Mouse (Mus musculus) left cerebral cortex, adult 9 months (tissue): Measurements from ENCODE around the gene Sbno2.
"Not testable (repeated sequence)": the region's sequence is repeated elsewhere in the genome, so short reads cannot be mapped to it uniquely, and the experiment has no call there.

Source experiments
- DNase-seq, 2 experiments: peaks; one replicate each; pipeline ENCODE4 v3.0.0; 2022; ENCODE audit warnings: low spot score in 2 of 2

Sbno2 gene

DNA sequence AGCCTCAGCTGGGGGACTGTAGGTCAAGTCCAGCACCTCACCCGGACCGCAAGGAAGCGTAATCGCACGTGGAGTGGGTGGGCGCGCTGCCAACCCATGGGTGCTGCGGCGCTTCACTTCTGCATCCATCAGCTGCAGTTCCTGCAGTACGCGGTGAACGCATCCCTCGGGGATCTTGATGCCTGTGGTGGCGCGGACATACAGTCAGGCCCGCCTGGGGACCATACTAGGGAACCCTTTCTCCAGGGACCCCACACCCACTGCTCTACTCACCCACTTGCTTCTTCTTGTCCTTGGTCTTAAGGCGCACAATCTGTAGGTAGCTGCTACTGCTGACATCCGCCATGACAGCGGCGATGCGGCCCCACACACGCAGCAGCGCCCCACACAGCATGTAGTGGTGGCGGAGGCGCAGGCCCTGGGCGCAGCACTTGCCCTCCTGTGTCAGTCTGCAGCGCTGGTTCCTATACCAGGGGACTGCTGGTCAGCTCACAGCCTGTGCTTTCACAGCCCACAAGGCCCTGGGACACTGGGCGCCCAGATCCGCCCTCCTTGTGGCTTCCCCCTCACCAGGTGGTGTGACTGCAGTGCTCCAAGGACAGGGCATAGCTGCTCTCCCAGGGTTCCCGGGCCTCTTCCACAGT, 47.6 kb downstream of the Sbno2 start:
- DNase-seq, result no peak

DNA sequence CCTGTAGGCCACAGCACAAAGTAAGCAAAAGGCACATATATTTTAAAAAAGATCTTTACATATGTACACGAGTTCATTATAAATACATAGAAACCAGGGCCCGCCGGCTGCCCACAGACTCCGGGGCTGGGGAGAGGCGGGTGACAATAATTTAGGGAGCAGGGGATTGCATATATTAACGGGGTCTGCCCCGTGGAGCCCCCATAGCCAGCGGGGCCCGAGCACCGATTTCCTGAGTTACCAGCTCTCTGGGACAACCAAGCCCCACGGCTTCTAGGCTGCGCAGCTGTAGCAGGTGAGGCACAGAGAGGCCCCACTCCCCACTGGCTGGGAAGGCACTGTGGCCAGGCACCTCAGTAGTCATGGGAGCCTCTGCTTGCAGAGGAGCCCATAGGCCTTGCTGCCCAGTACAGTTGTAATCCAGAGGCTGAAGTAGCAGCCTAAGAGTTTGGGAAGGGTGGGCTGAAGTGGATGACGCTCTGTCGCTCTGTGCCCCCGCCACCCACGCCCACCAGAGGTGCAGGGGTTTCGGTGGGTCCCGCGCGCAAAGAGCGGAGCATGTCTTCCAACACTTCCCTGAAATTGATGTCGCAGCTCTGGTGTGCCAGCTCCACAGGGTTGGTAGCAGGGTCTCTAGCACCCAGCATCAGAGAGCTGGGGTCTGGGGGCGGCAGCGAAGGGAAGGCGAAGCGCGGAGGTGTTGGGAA, 48.2 kb downstream of the Sbno2 start:
- DNase-seq, result no peak

DNA sequence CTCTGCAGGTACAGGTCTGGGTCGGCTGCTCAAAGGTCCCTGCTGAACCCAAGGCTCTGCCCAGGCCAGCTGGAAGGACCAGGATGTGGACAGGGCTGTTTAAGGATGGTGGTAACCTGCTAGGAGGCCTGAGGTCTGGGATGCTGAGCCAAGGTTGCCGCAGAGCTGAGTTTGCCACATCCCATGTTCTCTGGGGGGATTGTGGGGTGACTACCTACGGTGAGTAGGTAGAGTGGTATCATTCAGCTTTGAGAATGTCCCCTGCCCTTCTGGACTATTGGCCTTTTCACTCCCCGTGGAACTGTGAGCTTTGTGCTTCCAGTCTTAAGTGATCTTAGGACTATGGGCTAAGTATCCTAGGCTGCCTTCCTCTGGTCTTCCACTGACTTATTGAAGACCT, 48.9 kb downstream of the Sbno2 start:
- no peak for DNase-seq

DNA sequence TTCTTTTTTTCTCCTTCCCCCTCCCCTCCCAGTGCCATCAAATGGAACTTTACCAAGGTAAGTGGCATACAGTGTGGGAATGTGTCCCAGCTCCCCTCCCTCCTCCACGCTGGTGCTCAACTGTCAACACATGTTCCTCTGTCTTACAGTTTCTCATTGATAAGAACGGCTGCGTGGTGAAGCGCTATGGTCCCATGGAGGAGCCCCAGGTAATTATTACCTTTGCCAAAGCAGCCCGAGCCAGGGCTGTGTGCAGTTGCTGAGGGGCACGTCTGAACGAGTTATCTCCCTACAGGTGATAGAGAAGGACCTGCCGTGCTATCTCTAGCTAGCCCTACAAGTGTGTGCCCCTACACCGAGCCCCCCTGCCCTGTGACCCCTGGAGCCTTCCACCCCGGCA, 49.5 kb downstream of the Sbno2 start:
- no peak for DNase-seq

DNA sequence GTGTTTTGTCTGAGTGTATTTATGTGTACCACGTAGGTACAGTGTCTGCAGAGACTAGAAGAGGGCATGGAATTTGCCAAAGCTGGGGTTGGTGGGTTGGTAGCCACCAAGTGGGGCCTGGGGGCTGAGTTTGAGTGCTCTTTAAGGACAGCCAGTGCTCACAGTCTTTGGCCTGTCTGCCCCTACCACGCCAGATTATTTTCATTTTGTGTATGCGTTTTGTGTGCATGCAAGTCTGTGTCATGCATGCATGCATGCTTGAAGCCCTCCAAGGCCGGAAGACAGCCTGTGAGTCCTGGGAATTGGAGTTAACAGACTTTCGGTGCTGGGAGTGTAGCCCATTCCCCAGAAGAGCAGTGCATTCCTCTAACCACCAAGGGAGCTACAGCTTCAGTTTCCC, 50.0 kb downstream of the Sbno2 start:
- no peak for DNase-seq

DNA sequence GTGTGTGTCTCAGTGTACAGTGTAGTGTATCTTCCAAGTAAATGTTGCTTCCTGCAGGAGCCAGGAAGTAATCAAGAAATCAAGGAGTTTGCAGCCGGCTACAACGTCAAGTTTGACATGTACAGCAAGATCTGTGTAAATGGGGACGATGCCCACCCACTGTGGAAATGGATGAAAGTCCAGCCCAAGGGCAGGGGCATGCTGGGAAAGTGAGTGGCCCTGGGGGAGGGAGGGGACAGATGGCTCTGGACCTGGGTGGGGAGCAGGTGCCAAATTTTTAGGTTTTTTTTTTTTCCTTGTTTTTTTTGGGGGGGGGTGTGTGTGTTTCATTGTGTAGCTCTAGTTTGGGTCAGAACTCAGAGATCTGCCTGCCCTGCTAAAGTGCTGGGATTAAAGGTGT, 50.5 kb downstream of the Sbno2 start:
- not testable (repeated sequence) for DNase-seq

DNA sequence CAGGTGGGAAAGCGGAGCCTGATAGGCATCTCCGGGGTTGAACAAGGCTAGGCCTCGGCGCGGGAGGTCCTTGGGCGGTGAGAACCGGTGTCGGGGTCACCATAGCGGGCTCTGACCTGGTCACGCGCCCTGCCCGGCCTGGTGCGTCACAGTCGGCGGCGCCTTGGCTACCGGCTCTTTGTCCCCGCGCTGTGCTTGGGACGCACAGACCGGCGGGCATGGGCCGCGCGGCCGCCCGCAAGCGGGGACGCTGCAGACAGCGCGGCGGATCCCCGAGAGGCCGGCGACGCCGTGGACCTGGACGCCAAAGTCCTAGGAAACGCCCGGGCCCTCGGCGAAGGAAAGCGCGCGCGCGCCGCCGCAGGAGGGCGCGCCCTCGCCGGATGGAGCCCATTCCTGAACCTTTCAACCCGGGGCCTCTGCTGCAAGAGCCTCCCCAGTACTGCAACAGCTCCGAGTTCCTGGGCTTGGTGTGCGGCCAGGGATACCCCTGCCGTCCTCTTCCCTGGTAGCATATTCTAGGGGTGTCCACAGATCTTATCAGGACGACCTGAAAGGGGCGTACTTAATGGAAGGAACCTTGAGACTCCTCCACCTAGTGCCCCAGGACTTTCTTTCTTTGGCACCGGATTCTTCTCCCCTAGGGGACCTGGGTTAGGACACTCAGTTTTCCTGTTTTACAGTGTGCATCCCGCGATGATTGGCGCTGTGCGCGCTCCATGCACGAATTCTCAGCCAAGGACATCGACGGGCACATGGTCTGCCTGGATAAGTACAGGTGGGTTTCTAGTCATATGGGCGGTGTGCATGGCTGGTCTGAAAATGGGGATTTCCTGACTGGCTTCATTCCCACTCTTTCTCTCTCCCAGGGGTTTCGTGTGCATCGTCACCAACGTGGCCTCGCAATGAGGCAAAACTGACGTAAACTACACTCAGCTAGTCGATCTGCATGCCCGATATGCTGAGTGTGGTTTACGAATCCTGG, 51.2 kb downstream of the Sbno2 start:
- peak in 1 of 2 experiments; percentile 60 for DNase-seq

DNA sequence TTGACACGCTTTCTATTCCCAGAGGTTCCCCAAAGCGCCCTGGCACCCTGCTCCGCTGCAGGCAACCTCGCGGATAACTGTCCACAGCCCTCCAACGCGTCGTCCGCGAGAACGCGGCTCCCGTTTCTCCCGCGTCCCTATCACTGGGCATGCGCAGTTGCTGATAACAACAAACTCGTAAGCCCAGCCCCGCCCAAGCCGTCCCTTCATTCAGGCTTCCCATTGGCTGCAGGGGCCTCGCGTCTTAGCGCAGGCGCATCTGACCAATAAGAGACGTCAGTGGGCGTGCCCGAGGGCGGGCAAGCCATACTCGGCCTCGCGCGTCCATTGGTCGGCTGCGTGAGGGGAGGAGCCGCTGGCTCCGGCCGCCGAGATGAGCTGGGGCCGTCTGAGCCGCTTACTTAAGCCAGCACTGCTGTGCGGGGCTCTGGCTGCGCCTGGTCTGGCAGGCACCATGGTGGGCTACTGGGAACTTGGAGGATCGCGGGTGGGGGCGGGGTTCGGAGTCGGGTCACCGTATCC, 52.1 kb downstream of the Sbno2 start:
- DNase-seq, result peak; percentile 99 to 100

DNA sequence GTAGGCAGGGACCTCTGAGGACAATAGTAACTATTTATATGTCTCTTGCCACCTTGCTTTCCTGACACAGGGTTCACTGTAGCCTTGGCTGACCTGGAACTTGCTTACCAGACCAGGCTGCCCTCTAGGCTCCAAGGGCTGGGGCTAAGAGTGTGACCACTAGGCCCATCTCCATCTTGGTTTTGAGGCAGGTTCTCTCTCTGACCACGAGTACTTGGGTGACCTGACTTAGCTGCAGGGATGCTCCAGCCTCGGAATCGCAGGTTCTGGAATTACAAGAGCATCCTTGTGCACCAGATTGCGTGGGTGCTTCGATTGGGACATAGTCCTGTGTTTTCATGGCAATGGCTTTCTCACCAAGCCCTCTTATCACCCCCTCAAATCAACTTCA, 53.0 kb downstream of the Sbno2 start:
- no peak for DNase-seq

DNA sequence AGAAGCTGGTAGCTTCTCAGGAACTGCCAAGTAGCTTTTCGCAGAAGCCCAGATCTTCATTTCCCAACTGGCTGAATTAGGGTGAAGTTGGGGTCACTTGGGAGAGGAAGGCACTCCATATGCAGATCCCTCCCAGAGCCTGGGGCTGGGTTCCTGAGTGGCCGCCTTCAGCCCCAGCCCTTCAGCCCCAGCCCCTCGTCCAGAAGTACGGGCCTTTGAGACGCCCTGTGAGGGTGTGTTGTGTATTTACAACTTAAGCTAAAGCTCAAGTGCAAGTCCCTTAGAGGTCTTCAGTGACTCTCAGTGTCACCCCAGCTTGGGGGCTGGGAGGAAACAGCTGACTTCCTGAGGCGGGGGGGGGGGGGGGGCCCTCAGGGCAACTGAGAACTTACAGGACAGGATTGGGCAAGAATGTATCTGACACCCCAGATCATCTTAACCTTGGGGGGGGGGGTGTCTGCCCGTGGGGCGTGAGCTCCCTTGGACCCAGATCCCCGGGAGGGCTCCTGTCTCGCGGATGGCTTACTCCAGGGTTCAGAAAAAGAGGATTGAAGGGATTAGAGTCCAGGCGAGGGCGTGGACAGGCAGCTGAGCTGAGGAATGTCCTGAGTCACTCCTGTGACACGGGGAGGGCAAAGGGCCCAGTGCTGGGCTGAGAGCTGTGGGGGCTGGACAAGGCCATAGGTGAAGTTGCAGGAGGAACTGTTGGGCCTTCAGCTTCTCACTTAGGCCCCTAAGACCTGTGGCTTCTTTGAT, 53.6 kb downstream of the Sbno2 start:
- DNase-seq, result no peak

DNA sequence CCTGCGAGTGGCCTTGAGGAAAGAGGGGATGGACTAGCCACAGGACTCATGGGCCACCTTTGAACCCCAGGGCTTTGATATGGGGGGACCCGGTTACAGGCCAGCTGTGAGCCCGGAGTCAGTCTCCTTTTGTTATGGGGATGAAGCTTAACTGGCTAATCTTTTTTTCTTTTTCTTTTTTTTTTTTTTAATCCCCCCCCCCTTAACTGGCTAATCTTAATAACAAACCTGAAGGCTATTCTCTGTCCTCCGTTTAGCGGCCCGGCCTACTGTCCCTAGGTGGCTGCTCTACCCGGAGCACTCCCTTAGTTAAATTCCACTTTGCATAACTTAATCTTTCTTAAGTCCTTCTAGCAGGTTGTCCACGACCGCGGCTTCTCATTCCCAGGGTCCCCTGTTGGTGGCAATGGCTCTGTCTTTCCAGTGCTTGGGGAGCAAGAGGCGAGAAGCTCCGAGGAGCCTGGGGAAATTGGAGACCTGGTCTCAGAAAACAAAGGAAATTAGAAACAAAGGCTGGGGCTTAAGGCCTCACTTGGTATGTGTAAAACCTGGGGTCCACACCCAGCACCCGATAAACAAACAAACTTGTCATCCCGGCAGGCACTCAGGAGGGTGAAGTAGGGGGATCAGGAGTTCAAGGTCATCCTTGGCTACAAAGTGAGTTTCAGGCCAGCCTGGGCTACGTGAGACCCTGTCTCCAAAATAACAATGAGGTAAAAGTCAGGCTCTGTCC, 54.3 kb downstream of the Sbno2 start:
- DNase-seq, result no peak

DNA sequence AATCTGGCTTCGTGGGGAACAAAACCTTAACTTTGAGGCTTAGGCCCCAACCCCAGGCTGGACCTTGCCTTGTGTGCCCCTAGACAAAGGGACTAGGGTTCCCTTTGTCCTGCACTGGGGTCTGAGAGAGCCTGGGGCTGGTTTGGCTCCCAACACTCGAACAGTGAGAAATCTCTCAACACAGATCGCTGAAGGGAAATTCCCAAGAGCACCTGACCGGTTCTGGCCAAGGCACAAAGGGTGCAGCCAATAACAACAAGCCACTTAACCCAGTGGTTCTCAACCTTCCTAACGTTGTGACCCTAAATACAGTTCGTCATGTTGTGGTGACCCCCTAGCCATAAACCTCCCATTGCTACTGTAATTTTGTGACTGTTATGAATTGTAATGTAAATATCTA, 55.1 kb downstream of the Sbno2 start:
- DNase-seq, result no peak

DNA sequence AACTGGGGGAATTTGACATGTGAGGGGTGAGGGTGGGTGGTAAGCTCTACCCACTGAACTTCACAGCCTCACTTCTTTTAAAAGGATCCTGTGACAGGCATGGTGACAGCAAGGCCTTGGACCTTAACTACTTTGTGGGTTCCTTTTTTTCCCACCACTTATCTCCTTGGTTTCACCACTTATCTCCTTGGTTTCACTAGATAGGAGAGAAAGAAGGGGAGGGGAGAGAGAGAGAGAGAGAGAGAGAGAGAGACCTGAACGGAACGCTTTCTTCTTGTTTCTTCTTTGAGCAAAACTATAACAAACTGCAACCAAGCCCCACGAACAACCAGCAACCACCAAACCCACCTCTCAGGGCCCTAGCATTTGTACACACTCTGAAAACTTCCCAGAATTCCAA, 56.5 kb downstream of the Sbno2 start:
- no peak for DNase-seq

DNA sequence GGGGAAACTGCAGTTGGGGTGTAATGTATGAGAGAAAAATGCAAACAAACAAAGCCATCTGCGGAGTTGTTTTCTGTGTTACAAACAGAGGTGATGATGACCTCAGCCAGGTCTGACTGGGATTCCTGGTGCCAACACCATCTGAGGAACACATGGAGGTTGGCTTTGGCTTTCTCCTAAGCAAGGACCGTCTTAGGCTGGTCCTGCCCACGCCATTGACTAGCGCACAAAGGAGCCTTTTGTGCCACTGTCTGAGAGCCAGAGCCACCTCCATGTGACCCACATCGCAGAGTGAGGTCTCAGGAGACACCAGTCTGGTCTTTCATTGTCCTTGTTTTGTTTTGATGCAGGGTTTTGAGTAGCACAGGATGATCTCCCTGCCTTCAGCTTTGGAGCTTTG, 57.0 kb downstream of the Sbno2 start:
- no peak for DNase-seq

DNA sequence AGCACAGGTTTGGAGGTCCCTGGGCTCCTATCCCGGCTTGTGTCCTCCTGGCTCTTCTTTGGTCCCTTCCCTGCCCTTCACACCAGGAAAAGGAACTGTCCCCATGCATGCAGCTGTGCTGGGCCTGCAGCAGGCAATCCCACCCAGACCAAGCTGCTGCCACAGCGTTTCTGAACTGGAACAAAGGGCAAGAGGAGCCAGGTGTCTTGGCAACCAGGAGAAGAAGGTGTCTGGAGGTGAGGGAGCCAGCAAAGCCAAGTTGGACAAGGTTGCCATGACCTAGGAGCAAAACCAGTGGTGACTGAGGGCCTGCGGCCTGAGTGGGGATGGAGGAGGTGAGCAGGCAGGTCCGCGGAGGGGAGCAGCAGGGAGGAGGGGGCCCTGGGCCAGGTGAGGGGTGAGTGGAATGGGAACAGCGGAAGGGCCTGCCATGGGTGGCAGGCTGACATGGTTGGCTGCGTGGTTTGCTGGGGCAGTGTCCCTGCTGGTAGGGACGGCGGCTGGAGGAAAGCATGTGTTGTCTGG, 58.3 kb downstream of the Sbno2 start, which contains the start of gene Gpx4:
Gene Gpx4 (plus strand): TSS at position 126 of the 525 bp plus-strand sequence.
- no peak for DNase-seq

DNA sequence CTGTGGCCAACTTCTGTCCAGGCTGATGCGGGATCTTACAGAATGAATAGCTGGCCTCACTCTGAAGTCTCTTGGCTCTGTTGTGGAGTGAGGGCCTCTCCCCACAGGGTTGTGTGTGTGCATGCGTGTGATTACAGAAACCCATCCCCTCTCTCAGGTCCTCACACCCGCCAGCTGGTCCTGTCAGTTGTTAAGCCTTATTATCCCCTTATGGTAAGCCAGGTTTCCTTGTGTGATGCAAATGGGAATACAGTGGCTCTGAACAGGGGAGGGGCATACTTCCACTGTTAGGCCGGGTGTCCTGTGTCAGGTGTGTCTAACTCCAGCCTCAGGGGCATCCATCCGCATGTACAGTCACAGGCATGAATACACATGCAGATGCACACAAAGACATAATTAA, 59.6 kb downstream of the Sbno2 start:
- no peak for DNase-seq

DNA sequence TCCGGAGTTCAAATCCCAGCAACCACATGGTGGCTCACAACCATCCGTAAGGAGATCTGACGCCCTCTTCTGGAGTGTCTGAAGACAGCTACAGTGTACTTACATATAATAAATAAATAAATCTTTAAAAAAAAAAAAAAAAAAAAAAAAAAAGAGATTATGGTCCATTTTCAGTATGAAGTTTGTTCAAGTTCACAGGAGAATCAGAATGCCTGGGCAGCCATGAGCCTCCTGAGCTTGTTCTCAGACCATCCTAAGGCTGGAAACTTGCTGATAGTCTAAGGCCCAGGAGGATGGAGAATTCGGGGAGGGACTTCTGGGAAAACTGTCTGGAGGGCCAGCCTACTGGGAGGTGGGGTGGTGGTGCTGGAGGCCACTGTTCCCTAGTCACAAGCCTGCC, 60.0 kb downstream of the Sbno2 start:
- not testable (repeated sequence) for DNase-seq

DNA sequence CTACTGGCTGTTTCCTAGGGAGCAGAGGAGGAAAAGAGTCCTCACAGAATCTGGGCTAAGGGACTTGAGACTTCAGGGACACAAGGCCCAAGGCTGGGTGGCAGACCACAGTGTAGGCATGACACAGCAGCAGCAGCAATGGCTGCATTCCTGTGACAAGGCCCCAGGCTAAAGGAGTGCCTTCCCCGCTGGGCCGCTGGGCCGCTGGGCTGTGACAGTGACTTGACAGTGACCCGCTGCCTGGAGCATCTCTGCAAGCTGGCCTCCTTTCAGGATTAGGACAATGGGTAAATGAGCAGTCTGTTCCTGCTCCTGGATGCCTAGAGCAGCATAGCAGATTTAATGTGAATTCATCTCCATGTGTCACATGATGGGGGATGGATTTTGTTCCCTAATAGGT, 61.3 kb downstream of the Sbno2 start:
- no peak for DNase-seq

DNA sequence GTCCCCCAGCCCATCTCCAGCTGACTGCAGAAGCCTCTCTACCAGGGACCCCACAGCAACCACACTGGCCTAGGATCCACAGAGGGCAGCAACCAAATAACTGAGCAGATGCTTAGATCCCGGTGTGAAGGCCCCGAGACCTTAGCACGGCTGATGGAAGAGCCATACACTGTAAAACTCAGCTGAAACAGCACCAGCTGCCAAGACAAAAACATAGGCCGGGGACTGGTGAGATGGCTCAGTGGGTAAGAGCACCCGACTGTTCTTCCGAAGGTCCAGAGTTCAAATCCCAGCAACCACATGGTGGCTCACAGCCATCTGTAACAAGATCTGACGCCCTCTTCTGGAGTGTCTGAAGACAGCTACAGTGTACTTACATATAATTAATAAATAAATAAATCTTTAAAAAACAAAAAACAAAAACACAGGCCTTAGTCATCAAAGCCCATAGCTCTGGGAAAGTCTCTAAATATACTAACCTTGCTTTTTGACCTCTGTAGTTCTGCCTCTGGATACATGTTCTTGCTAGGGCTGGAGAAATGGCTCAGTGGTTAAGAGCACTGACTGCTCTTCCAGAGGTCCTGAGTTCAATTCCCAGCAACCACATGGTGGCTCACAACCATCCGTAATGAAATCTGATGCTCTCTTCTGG, 63.8 kb downstream of the Sbno2 start:
- DNase-seq, result not testable (repeated sequence)

DNA sequence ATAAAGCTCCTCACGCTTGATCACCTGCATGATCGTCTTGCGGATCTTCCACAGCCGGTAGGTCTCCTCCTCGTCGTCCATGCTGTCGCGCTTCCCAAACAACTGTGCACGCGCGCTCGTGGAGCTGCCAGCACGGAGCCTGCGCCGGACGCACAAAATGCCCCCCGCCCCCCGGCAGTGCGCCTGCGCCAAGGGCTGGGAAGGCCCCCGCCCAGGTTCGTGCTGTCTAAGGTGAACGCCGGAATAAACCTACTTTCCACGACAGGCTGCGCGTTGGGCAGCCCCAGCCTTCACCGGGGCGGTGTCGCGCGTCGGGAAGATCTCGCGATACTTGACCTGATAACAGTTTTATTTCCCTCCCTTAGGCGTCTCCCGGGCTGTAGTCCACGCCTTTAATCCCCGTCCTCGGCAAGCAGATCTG, 65.8 kb downstream of the Sbno2 start, which contains the start of gene Polr2e:
Gene Polr2e (minus strand): TSS at position 237 of the 421 bp plus-strand sequence.
- DNase-seq, result peak; percentile 98 to 99
